14 mouse cellular contexts compared by ENCODE assay signal in genomic region chr5:77367145-77367544, GRCm38 (mm10). TPM values are rescaled to one million over a fixed set of nuclear protein-coding genes. Genes with fewer than 3 reads are reported as not detected.
A peak's percentile ranks its signal among the peaks of the same experiment; 100 is the strongest.
DNase-seq lines count a peak whose midpoint lies in the region; ATAC-seq and TF ChIP-seq lines count a peak whose summit lies in the region.
"Had no signal": no experiment of that assay in that cellular context is flagged by ENCODE, and none has a peak within 500 bp of the region (broad histone marks: within the 10 kb centered on the region; RNA-seq: fewer than 3 reads in every experiment).

No protein-coding gene starts in this region.

- intact Hi-C loops in gastrocnemius, adult 2 months (cut with DNase I): no loop called here

- no peaks in the 10 kb centered on the region for H3K36me3 ChIP-seq in kidney, postnatal 0 days (ENCODE audit: insufficient read depth, low read length)
- no peaks in the 10 kb centered on the region for H3K36me3 ChIP-seq in limb, embryonic 15.5 days
- H3K36me3 ChIP-seq in forebrain, embryonic 11.5 days (ENCODE audit: control insufficient read depth, insufficient read depth, low read length): no peaks in the 10 kb centered on the region
- H3K36me3 ChIP-seq: midbrain, embryonic 12.5 days had no signal

- no peak for TF ChIP-seq CTCF in gastrocnemius, adult 2 months (IDR thresholded peaks at IDR 0.05)
- TF ChIP-seq CTCF in kidney, postnatal 0 days (IDR thresholded peaks at IDR 0.05; ENCODE audit: low read depth): no peak

- H3K9me3 ChIP-seq in kidney, postnatal 0 days (replicated peaks; ENCODE audit: low read length): no peaks in the 10 kb centered on the region
- H3K9me3 ChIP-seq in limb, embryonic 15.5 days: no peaks in the 10 kb centered on the region
- no peaks in the 10 kb centered on the region for H3K9me3 ChIP-seq in forebrain, embryonic 11.5 days (ENCODE audit: control insufficient read depth, low read length)
- H3K9me3 ChIP-seq: midbrain, embryonic 12.5 days had no signal

- DNase-seq in gastrocnemius, adult 2 months: no peak
- DNase-seq in gastrocnemius, postnatal 25 days: no peak
- DNase-seq in kidney, postnatal 0 days (ENCODE audit: low spot score): no peak
- no peak for DNase-seq in kidney, postnatal 14 days
- no peak for DNase-seq in forebrain, embryonic 11.5 days (ENCODE audit: low spot score)
- no peak for DNase-seq in frontal cortex, adult 2 months (ENCODE audit: extremely low spot score in 1 of 2, low spot score in 1 of 2)
- DNase-seq: cerebellum, adult 9-11 months; lung, adult 2 months; right cerebral cortex, adult 18-20 months; thymus, adult 18-20 months had no signal

- no peak for ATAC-seq in kidney, postnatal 0 days (replicated peaks; ENCODE audit: low FRiP score, low read depth)
- no peak for ATAC-seq in limb, embryonic 15.5 days (ENCODE audit: insufficient number of reproducible peaks, low FRiP score, low TSS enrichment, low read depth)
- ATAC-seq in forebrain, embryonic 11.5 days (replicated peaks; ENCODE audit: low FRiP score): no peak
- ATAC-seq: hindbrain, embryonic 16.5 days had no signal

- WGBS in kidney, postnatal 0 days: 93% methylated on average over 1 of the region's 1 CpGs
- 74% methylated on average over 1 of the region's 1 CpGs for WGBS in limb, embryonic 15.5 days
- 92% methylated on average over 1 of the region's 1 CpGs for WGBS in forebrain, embryonic 11.5 days

- peaks cover 53% of the 10 kb centered on the region for H3K4me1 ChIP-seq in kidney, postnatal 0 days (replicated peaks; ENCODE audit: insufficient read depth, low read length)
- H3K4me1 ChIP-seq in brown adipose tissue, adult 24 weeks (ENCODE audit: control insufficient read depth, insufficient read depth, insufficient read length, low read length): peaks cover 54% of the 10 kb centered on the region
- H3K4me1 ChIP-seq in limb, embryonic 15.5 days: peaks cover 51% of the 10 kb centered on the region
- no peaks in the 10 kb centered on the region for H3K4me1 ChIP-seq in forebrain, embryonic 11.5 days (replicated peaks; ENCODE audit: control insufficient read depth, insufficient read depth, low read length)
- H3K4me1 ChIP-seq: midbrain, embryonic 12.5 days had no signal

- no peaks in the 10 kb centered on the region for H3K27me3 ChIP-seq in kidney, postnatal 0 days (ENCODE audit: insufficient read depth, low read length)
- no peaks in the 10 kb centered on the region for H3K27me3 ChIP-seq in limb, embryonic 15.5 days
- no peaks in the 10 kb centered on the region for H3K27me3 ChIP-seq in forebrain, embryonic 11.5 days (ENCODE audit: control insufficient read depth, insufficient read depth, low read length)

- H3K27ac ChIP-seq in gastrocnemius, adult 2 months: peak overlapping the region; percentile 73
- H3K27ac ChIP-seq in kidney, postnatal 0 days: peak overlapping the region; percentile 81
- H3K27ac ChIP-seq in brown adipose tissue, adult 24 weeks (replicated peaks; ENCODE audit: low read depth, low read length): peak overlapping the region; percentile 91
- H3K27ac ChIP-seq in limb, embryonic 15.5 days: peak overlapping the region; percentile 77
- no peak overlapping the region for H3K27ac ChIP-seq in forebrain, embryonic 11.5 days (ENCODE audit: low read depth, low read length)
- H3K27ac ChIP-seq: midbrain, embryonic 12.5 days had no signal

- no peak overlapping the region for H3K4me2 ChIP-seq in kidney, postnatal 0 days (ENCODE audit: low read length)
- no peak overlapping the region for H3K4me2 ChIP-seq in limb, embryonic 15.5 days
- H3K4me2 ChIP-seq in forebrain, embryonic 11.5 days (ENCODE audit: low read depth, low read length, severe bottlenecking): no peak overlapping the region
- H3K4me2 ChIP-seq: midbrain, embryonic 12.5 days had no signal

- no peak overlapping the region for H3K9ac ChIP-seq in kidney, postnatal 0 days (ENCODE audit: low read depth, low read length)
- H3K9ac ChIP-seq in limb, embryonic 15.5 days: no peak overlapping the region
- H3K9ac ChIP-seq in forebrain, embryonic 11.5 days (ENCODE audit: low read length): no peak overlapping the region
- H3K9ac ChIP-seq: midbrain, embryonic 12.5 days had no signal

- no peak overlapping the region for H3K4me3 ChIP-seq in gastrocnemius, adult 2 months
- H3K4me3 ChIP-seq in kidney, postnatal 0 days (replicated peaks; ENCODE audit: low read depth, low read length): no peak overlapping the region
- H3K4me3 ChIP-seq in brown adipose tissue, adult 24 weeks (ENCODE audit: insufficient read depth, low read depth, low read length): no peak overlapping the region
- no peak overlapping the region for H3K4me3 ChIP-seq in limb, embryonic 15.5 days
- H3K4me3 ChIP-seq in forebrain, embryonic 11.5 days (ENCODE audit: low read depth, low read length): no peak overlapping the region
- H3K4me3 ChIP-seq: midbrain, embryonic 12.5 days had no signal

RNA-seq across cellular contexts. Expression of gene Igfbp7, which starts 40.7 kb away (rescaled TPM):
- total RNA-seq in gastrocnemius, adult 2 months (2021): 10 to 100 TPM; 63.6 to 92.5 TPM
- 100 to 1,000 TPM; 105 to 156 TPM for total RNA-seq in gastrocnemius, postnatal 25 days (2021)
- 1,308 and 1,398 TPM in 2 replicates for polyA plus RNA-seq in kidney, postnatal 0 days (2015; fragmentation: Nextera tagmentation; extraction: Ambion mirVana)
- 85.5 and 137 TPM in 2 replicates for polyA plus RNA-seq in brown adipose tissue, adult 24 weeks (2012; ENCODE audit: insufficient read depth, insufficient read length, missing spikeins)
- 138 and 151 TPM in 2 replicates for polyA plus RNA-seq in limb, embryonic 15.5 days (2015; fragmentation: Nextera tagmentation; extraction: Ambion mirVana)
- 15.4 and 20.5 TPM in 2 replicates for polyA plus RNA-seq in forebrain, embryonic 11.5 days (2014; fragmentation: Nextera tagmentation; extraction: Ambion mirVana)
- 97.7 and 99.9 TPM in 2 replicates for polyA plus RNA-seq in frontal cortex, adult 2 months (2012; rRNA removed)

RNA-seq across cellular contexts. Expression of gene Polr2b, which starts 57.2 kb away (rescaled TPM):
- 10 to 100 TPM; 26.3 to 30.2 TPM for total RNA-seq in gastrocnemius, adult 2 months (2021)
- 10 to 100 TPM; 21.5 TPM for total RNA-seq in gastrocnemius, postnatal 25 days (2021)
- polyA plus RNA-seq in kidney, postnatal 0 days (2015; fragmentation: Nextera tagmentation; extraction: Ambion mirVana): 46.1 and 49.7 TPM in 2 replicates
- 25.0 and 43.6 TPM in 2 replicates for polyA plus RNA-seq in brown adipose tissue, adult 24 weeks (2012; ENCODE audit: insufficient read depth, insufficient read length, missing spikeins)
- 50.8 and 54.8 TPM in 2 replicates for polyA plus RNA-seq in limb, embryonic 15.5 days (2015; fragmentation: Nextera tagmentation; extraction: Ambion mirVana)
- 110 and 115 TPM in 2 replicates for polyA plus RNA-seq in forebrain, embryonic 11.5 days (2014; fragmentation: Nextera tagmentation; extraction: Ambion mirVana)
- 36.8 and 38.5 TPM in 2 replicates for polyA plus RNA-seq in frontal cortex, adult 2 months (2012; rRNA removed)

RNA-seq across cellular contexts. Expression of gene Noa1, which starts 57.3 kb away (rescaled TPM):
- 10 to 100 TPM; 12.8 to 20.4 TPM for total RNA-seq in gastrocnemius, adult 2 months (2021)
- 10 to 100 TPM; 12.8 to 18.0 TPM for total RNA-seq in gastrocnemius, postnatal 25 days (2021)
- polyA plus RNA-seq in kidney, postnatal 0 days (2015; fragmentation: Nextera tagmentation; extraction: Ambion mirVana): 27.0 and 28.4 TPM in 2 replicates
- polyA plus RNA-seq in brown adipose tissue, adult 24 weeks (2012; ENCODE audit: insufficient read depth, insufficient read length, missing spikeins): 22.2 and 29.5 TPM in 2 replicates
- 29.4 TPM in 2 replicates for polyA plus RNA-seq in limb, embryonic 15.5 days (2015; fragmentation: Nextera tagmentation; extraction: Ambion mirVana)
- polyA plus RNA-seq in forebrain, embryonic 11.5 days (2014; fragmentation: Nextera tagmentation; extraction: Ambion mirVana): 39.3 and 39.6 TPM in 2 replicates
- polyA plus RNA-seq in frontal cortex, adult 2 months (2012; rRNA removed): 17.1 and 18.6 TPM in 2 replicates
